Mouse (Mus musculus): ENCODE results near the gene Serpinb6b. TPM values are rescaled to one million over a fixed set of nuclear protein-coding genes. Genes with fewer than 3 reads are reported as not detected.

Gene Serpinb6b
- polyA plus RNA-seq, 1 experiment from 2014 or later: 9.5 TPM

GRCm38 (mm10) chr13:33003523-33004413 is 38.8 kb downstream of the Serpinb6b start:
- Histone ChIP-seq H3K9ac (ENCODE audit: low read length) (peak overlapping the region; percentile 62), H3K36me3 (ENCODE audit: control insufficient read depth, insufficient read depth, low read length) (no peaks in the 10 kb centered on the region), H3K4me3 (ENCODE audit: low read depth, low read length) (peak overlapping the region; percentile 38), H3K27ac (replicated peaks) (peak overlapping the region; percentile 88), H3K27me3 (ENCODE audit: control insufficient read depth, insufficient read depth, low read length) (no peaks in the 10 kb centered on the region), H3K4me1 (replicated peaks; ENCODE audit: control insufficient read depth, insufficient read depth) (peaks cover 3% of the 10 kb centered on the region; the same call in 1 of the 2 replicates), H3K4me2 (replicated peaks; ENCODE audit: low read depth) (peak overlapping the region; percentile 55), H3K9me3 (ENCODE audit: control insufficient read depth, low read length) (no peaks in the 10 kb centered on the region)
- WGBS: 34% methylated on average over 9 of the region's 9 CpGs
- TF ChIP-seq EP300 (optimal IDR thresholded peaks at IDR 0.05) (no peak), CTCF (IDR thresholded peaks at IDR 0.05; ENCODE audit: low read depth) (no peak)
- ATAC-seq (ENCODE audit: low FRiP score, low TSS enrichment) (peak; percentile 57), DNase-seq (ENCODE audit: low spot score) (no peak)

GRCm38 (mm10) chr13:33004414-33005105 is 39.6 kb downstream of the Serpinb6b start:
- peak overlapping the region; percentile 38 for H3K4me3 ChIP-seq (ENCODE audit: low read depth, low read length)
- H3K9ac ChIP-seq (ENCODE audit: low read length): peak overlapping the region; percentile 62
- H3K4me2 ChIP-seq (replicated peaks; ENCODE audit: low read depth): peak overlapping the region; percentile 55
- no peaks in the 10 kb centered on the region for H3K9me3 ChIP-seq (ENCODE audit: control insufficient read depth, low read length)
- peak overlapping the region; percentile 88 for H3K27ac ChIP-seq (replicated peaks)
- no peak for TF ChIP-seq EP300 (optimal IDR thresholded peaks at IDR 0.05)
- peak; percentile 87 for TF ChIP-seq CTCF (IDR thresholded peaks at IDR 0.05; ENCODE audit: low read depth)
- WGBS: 9% methylated on average over 12 of the region's 12 CpGs
- H3K4me1 ChIP-seq (replicated peaks; ENCODE audit: control insufficient read depth, insufficient read depth): peaks cover 3% of the 10 kb centered on the region; the same call in 1 of the 2 replicates
- no peaks in the 10 kb centered on the region for H3K27me3 ChIP-seq (ENCODE audit: control insufficient read depth, insufficient read depth, low read length)
- no peaks in the 10 kb centered on the region for H3K36me3 ChIP-seq (ENCODE audit: control insufficient read depth, insufficient read depth, low read length)
- peak; percentile 94 for ATAC-seq (ENCODE audit: low FRiP score, low TSS enrichment)
- DNase-seq (ENCODE audit: low spot score): peak; percentile 85

- H3K36me3 ChIP-seq (ENCODE audit: control insufficient read depth, insufficient read depth, low read length): no peaks in the 10 kb centered on the region
- H3K9me3 ChIP-seq (ENCODE audit: control insufficient read depth, low read length): no peaks in the 10 kb centered on the region
- H3K9ac ChIP-seq (ENCODE audit: low read length): no peak overlapping the region
- no peak overlapping the region for H3K27ac ChIP-seq (replicated peaks)
- ATAC-seq (ENCODE audit: low FRiP score, low TSS enrichment): 0 out of 2 replicates have a peak, but pooled peaks have one; percentile 13
- no peak overlapping the region for H3K4me2 ChIP-seq (replicated peaks; ENCODE audit: low read depth)
- DNase-seq (ENCODE audit: low spot score): no peak
- 47% methylated on average over 2 of the region's 2 CpGs for WGBS
- H3K27me3 ChIP-seq (ENCODE audit: control insufficient read depth, insufficient read depth, low read length): no peaks in the 10 kb centered on the region
- TF ChIP-seq CTCF (IDR thresholded peaks at IDR 0.05; ENCODE audit: low read depth): no peak
- no peak for TF ChIP-seq EP300 (optimal IDR thresholded peaks at IDR 0.05)
- H3K4me3 ChIP-seq (ENCODE audit: low read depth, low read length): no peak overlapping the region; the same call in 1 of the 2 replicates
- H3K4me1 ChIP-seq (replicated peaks; ENCODE audit: control insufficient read depth, insufficient read depth): peaks cover 3% of the 10 kb centered on the region; the same call in 1 of the 2 replicates
Observed at GRCm38 (mm10) chr13:33005501-33006075, 40.6 kb downstream of the Serpinb6b start.

- Histone ChIP-seq H3K27ac (replicated peaks) (no peak overlapping the region), H3K4me2 (replicated peaks; ENCODE audit: low read depth) (no peak overlapping the region), H3K4me3 (ENCODE audit: low read depth, low read length) (no peak overlapping the region), H3K9me3 (ENCODE audit: control insufficient read depth, low read length) (no peaks in the 10 kb centered on the region), H3K27me3 (ENCODE audit: control insufficient read depth, insufficient read depth, low read length) (no peaks in the 10 kb centered on the region), H3K4me1 (replicated peaks; ENCODE audit: control insufficient read depth, insufficient read depth) (peaks cover 3% of the 10 kb centered on the region; the same call in 1 of the 2 replicates), H3K36me3 (ENCODE audit: control insufficient read depth, insufficient read depth, low read length) (no peaks in the 10 kb centered on the region), H3K9ac (ENCODE audit: low read length) (no peak overlapping the region)
- 81% methylated on average over 3 of the region's 3 CpGs for WGBS
- ATAC-seq (ENCODE audit: low FRiP score, low TSS enrichment): no peak
- TF ChIP-seq CTCF (IDR thresholded peaks at IDR 0.05; ENCODE audit: low read depth): no peak
- no peak for TF ChIP-seq EP300 (optimal IDR thresholded peaks at IDR 0.05)
- DNase-seq (ENCODE audit: low spot score): no peak
Observed at GRCm38 (mm10) chr13:33006555-33006954, 41.5 kb downstream of the Serpinb6b start.

- WGBS: 58% methylated on average over 1 of the region's 1 CpGs
- TF ChIP-seq CTCF (IDR thresholded peaks at IDR 0.05; ENCODE audit: low read depth): no peak
- no peak overlapping the region for H3K9ac ChIP-seq (ENCODE audit: low read length)
- H3K4me2 ChIP-seq (replicated peaks; ENCODE audit: low read depth): no peak overlapping the region
- H3K9me3 ChIP-seq (ENCODE audit: control insufficient read depth, low read length): no peaks in the 10 kb centered on the region
- H3K4me1 ChIP-seq (replicated peaks; ENCODE audit: control insufficient read depth, insufficient read depth): no peaks in the 10 kb centered on the region
- no peak overlapping the region for H3K27ac ChIP-seq (replicated peaks)
- H3K4me3 ChIP-seq (ENCODE audit: low read depth, low read length): no peak overlapping the region
- no peaks in the 10 kb centered on the region; the same call in 1 of the 2 replicates for H3K36me3 ChIP-seq (ENCODE audit: control insufficient read depth, insufficient read depth, low read length)
- no peaks in the 10 kb centered on the region for H3K27me3 ChIP-seq (ENCODE audit: control insufficient read depth, insufficient read depth, low read length)
- DNase-seq (ENCODE audit: low spot score) (no peak), ATAC-seq (ENCODE audit: low FRiP score, low TSS enrichment) (no peak)
Observed at GRCm38 (mm10) chr13:33012395-33012794, 47.4 kb downstream of the Serpinb6b start.
